Mouse (Mus musculus) liver, embryonic 14.5 days (tissue): ENCODE measurements around the gene Ppm1a. TPM values are rescaled to one million over a fixed set of nuclear protein-coding genes. Genes with fewer than 3 reads are reported as not detected.
"Not testable (repeated sequence)": the region's sequence is repeated elsewhere in the genome, so short reads cannot be mapped to it uniquely, and the experiment has no call there.

Experiments used
- ATAC-seq: fragments of 200-750 bp; cut with Nextera tagmentation; 2 replicates; pipeline ENCODE4 v1.8.0; 2017; ENCODE audit warnings: moderate number of reproducible peaks, mild to moderate bottlenecking, moderate library complexity; ENCODE audit not compliant: insufficient read depth
- DNase-seq, 3 experiments: peaks; one replicate each; pipeline ENCODE4 v3.0.0-alpha.2; 2012 to 2013; ENCODE audit warnings: low read depth in 3 of 3, low spot score in 3 of 3
- H3K27ac ChIP-seq: fragments of 300-500 bp; sonication (generic); 2 replicates; pipeline ENCODE4 v1.5.1; 2014; ENCODE audit warnings: moderate library complexity, mild to moderate bottlenecking, control low read depth, inconsistent platforms
- H3K27me3 ChIP-seq: fragments of 300-500 bp; sonication (generic); 2 replicates; pipeline ENCODE4 v1.6.1; 2014; ENCODE audit warnings: mild to moderate bottlenecking, low read length, moderate library complexity; ENCODE audit not compliant: control insufficient read depth, insufficient read depth
- H3K36me3 ChIP-seq: fragments of 300-500 bp; sonication (generic); replicated peaks from 2 replicates; pipeline ENCODE4 v1.6.1; 2014; ENCODE audit warnings: low read depth; ENCODE audit not compliant: control insufficient read depth, insufficient read depth
- H3K4me1 ChIP-seq, 2 experiments: fragments of 200-500 bp in 1 of 2; fragments of 300-500 bp in 1 of 2; sonication (generic) in 1 of 2; replicated peaks; 2 replicates each; pipeline ENCODE4 v1.6.1; 2012 to 2014; ENCODE audit warnings: antibody characterized with exemption in 1 of 2, inconsistent platforms in 1 of 2, low read length in 1 of 2; ENCODE audit not compliant: control insufficient read depth in 2 of 2, insufficient read depth in 2 of 2
- H3K4me2 ChIP-seq: fragments of 300-500 bp; sonication (generic); 2 replicates; pipeline ENCODE4 v1.6.1; 2014; ENCODE audit warnings: low read depth, mild to moderate bottlenecking, control low read depth, moderate library complexity
- H3K4me3 ChIP-seq, 2 experiments: fragments of 200-500 bp in 1 of 2; fragments of 300-500 bp in 1 of 2; sonication (generic) in 1 of 2; 2 replicates each; pipeline ENCODE4 v1.5.1; 2012 to 2014; ENCODE audit warnings: low read depth in 2 of 2, low read length in 2 of 2, mild to moderate bottlenecking in 2 of 2, control low read depth in 1 of 2, inconsistent platforms in 1 of 2, moderate library complexity in 1 of 2; ENCODE audit not compliant: insufficient read depth in 1 of 2
- H3K9ac ChIP-seq: fragments of 300-500 bp; sonication (generic); replicated peaks from 2 replicates; pipeline ENCODE4 v1.6.1; 2014; ENCODE audit warnings: mild to moderate bottlenecking, control low read depth, moderate library complexity
- H3K9me3 ChIP-seq: fragments of 300-500 bp; sonication (generic); 2 replicates; pipeline ENCODE4 v1.6.1; 2016; ENCODE audit warnings: low read length, mixed read lengths; ENCODE audit not compliant: control insufficient read depth
- CTCF ChIP-seq: IDR thresholded peaks from 2 replicates; pipeline ENCODE4 v1.5.1; 2016; ENCODE audit warnings: antibody characterized with exemption, low read depth, control low read depth
- EP300 ChIP-seq: IDR thresholded peaks from 2 replicates; pipeline ENCODE4 v1.6.1; 2016; ENCODE audit warnings: antibody characterized with exemption, low read depth
- WGBS: fragments of 180-500 bp; shearing (Covaris S2); extraction: QIAGEN DNeasy Blood & Tissue Kit; methylation state at CpG from one replicate; pipeline ENCODE4 v1.1.7; 2014; ENCODE audit not compliant: insufficient replicate concordance; 5-methylcytosine and 5-hydroxymethylcytosine counted together
- polyA plus RNA-seq, 2 experiments: library from polyadenylated mRNA; depleted of rRNA in 1 of 2; stranded (reverse) in 1 of 2; unstranded in 1 of 2; fragments of >200 nt; fragmentation: Nextera tagmentation in 1 of 2; extraction: Ambion mirVana in 1 of 2; gene quantifications; 2 replicates each; pipeline versions ENCODE4 v1.2.1 to v1.2.3; 2012 to 2014

The Ppm1a gene
- polyA plus RNA-seq, 2 experiments: 34.1 to 37.5 TPM

DNA sequence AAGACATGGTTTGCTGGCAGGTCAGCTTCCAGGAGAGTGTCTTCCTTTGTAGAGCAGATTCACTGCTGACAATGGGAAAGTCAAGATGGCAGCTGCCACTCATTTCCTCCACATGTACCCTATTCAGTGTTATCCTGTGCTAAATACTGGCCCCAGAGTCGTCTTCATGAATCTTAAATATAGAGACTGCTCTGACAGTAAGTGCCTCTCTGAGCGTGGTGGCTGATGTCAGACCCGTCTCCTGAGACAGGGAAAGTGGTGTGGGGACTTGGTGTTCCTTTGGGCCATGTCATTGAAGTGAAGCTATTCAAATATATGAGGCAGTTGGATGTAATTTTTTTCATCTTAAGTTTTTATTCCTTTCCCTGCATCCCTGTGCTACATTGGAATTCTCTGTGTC lies 14.5 kb downstream of the Ppm1a start:
- TF ChIP-seq EP300: no peak
- no peak for TF ChIP-seq CTCF
- 88% methylated on average over 3 of the region's 3 CpGs for WGBS
- H3K4me2 ChIP-seq: no peak overlapping the region

GRCm38 (mm10) chr12:72773921-72774320 lies 16.7 kb downstream of the Ppm1a start:
- 73% methylated on average over 7 of the region's 7 CpGs for WGBS
- no peak for ATAC-seq
- Histone ChIP-seq H3K36me3 (0 out of 2 replicates have a peak, but pooled peaks cover 5% of the 10 kb centered on the region), H3K4me2 (no peak overlapping the region), H3K4me1 (peaks cover 6 to 7% of the 10 kb centered on the region in 2 experiments), H3K9ac (no peak overlapping the region), H3K27me3 (no peaks in the 10 kb centered on the region), H3K4me3 (no peak overlapping the region), H3K9me3 (no peaks in the 10 kb centered on the region), H3K27ac (no peak overlapping the region)
- no peak for DNase-seq
- TF ChIP-seq EP300: no peak
- TF ChIP-seq CTCF: no peak

More for the DNA sequence above, 14.5 kb downstream of the Ppm1a start:
- Histone ChIP-seq H3K27me3 (no peaks in the 10 kb centered on the region), H3K36me3 (0 out of 2 replicates have a peak, but pooled peaks cover 5% of the 10 kb centered on the region), H3K27ac (no peak overlapping the region), H3K4me1 (peaks cover 12 to 14% of the 10 kb centered on the region in 2 experiments), H3K9me3 (no peaks in the 10 kb centered on the region), H3K9ac (no peak overlapping the region), H3K4me3 (no peak overlapping the region)
- DNase-seq (no peak), ATAC-seq (no peak)

- TF ChIP-seq CTCF (no peak), EP300 (no peak)
- Histone ChIP-seq H3K4me1 (peaks cover 10 to 13% of the 10 kb centered on the region in 2 experiments), H3K9me3 (no peaks in the 10 kb centered on the region), H3K27me3 (no peaks in the 10 kb centered on the region), H3K36me3 (no peaks in the 10 kb centered on the region), H3K27ac (no peak overlapping the region), H3K9ac (no peak overlapping the region), H3K4me2 (no peak overlapping the region), H3K4me3 (no peak overlapping the region)
- 70% methylated on average over 4 of the region's 4 CpGs for WGBS
- ATAC-seq (no peak), DNase-seq (no peak)
These were observed 20.0 kb downstream of the Ppm1a start for GRCm38 (mm10) chr12:72777244-72777643.

DNA sequence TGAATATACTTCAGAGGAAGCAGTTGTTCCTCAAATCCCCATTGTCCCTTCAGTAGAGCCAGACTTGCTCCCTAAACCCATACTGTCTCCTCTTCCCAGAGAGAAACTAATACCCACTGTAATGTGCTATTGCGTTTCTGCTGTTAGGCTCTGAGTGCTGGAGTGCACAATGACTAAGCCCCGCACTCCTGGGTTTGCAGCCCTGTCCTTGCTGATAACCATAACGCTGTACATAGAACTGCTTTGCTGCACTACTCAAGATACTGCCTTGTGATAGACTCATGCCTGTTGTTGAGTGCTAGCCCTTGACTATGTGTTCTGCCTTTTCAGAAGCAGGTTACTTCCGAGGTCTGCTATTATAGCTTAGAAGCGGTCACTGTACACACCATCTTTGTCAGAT lies 22.9 kb downstream of the Ppm1a start:
- DNase-seq: peak; percentile 31 to 42 (median 34)
- TF ChIP-seq EP300: peak; percentile 73
- TF ChIP-seq CTCF: no peak
- H3K27ac ChIP-seq: peak overlapping the region; percentile 37
- no peaks in the 10 kb centered on the region for H3K27me3 ChIP-seq
- peak overlapping the region; percentile 44 for H3K4me2 ChIP-seq
- H3K9ac ChIP-seq: peak overlapping the region; percentile 34; the same call in 1 of the 2 replicates
- peaks cover under 1% of the 10 kb centered on the region; the same call in 1 of the 2 replicates for H3K36me3 ChIP-seq
- no peaks in the 10 kb centered on the region for H3K9me3 ChIP-seq
- peak; percentile 97 for ATAC-seq
- H3K4me3 ChIP-seq: no peak overlapping the region
- WGBS: 24% methylated on average over 5 of the region's 5 CpGs
- peaks cover 15 to 18% of the 10 kb centered on the region in 2 experiments for H3K4me1 ChIP-seq

- not testable (repeated sequence) for H3K4me2 ChIP-seq, H3K9me3 ChIP-seq, H3K27ac ChIP-seq, H3K27me3 ChIP-seq, ATAC-seq, H3K9ac ChIP-seq, DNase-seq, H3K36me3 ChIP-seq, H3K4me3 ChIP-seq
- TF ChIP-seq CTCF: peak; percentile 29; the same call in 1 of the 2 replicates
- peaks cover 18 to 19% of the 10 kb centered on the region in 2 experiments for H3K4me1 ChIP-seq
- WGBS: 87% methylated on average over 4 of the region's 4 CpGs
These were observed 25.5 kb downstream of the Ppm1a start for GRCm38 (mm10) chr12:72782786-72783185.
